Comparison of ENCODE assay signal across 23 mouse cellular contexts in genomic region chr4:140396548-140396947, GRCm38 (mm10).
A peak's percentile ranks its signal among the peaks of the same experiment; 100 is the strongest.
DNase-seq lines count a peak whose midpoint lies in the region; ATAC-seq lines count a peak whose summit lies in the region.
"Had no signal": no experiment of that assay in that cellular context is flagged by ENCODE, and none has a peak within 500 bp of the region (broad histone marks: within the 10 kb centered on the region; RNA-seq: fewer than 3 reads in every experiment).

No protein-coding gene starts in this region.

- H3K36me3 ChIP-seq in neural tube, embryonic 13.5 days = no peaks in the 10 kb centered on the region
- H3K36me3 ChIP-seq: embryonic facial prominence, embryonic 15.5 days; forebrain, embryonic 10.5 days; heart, embryonic 10.5 days; hindbrain, embryonic 13.5 days had no signal

- H3K27ac ChIP-seq in neural tube, embryonic 13.5 days (replicated peaks) = no peak overlapping the region
- H3K27ac ChIP-seq: embryonic facial prominence, embryonic 15.5 days; forebrain, embryonic 10.5 days; heart, embryonic 10.5 days; hindbrain, embryonic 13.5 days had no signal

- no peak overlapping the region for H3K4me2 ChIP-seq in neural tube, embryonic 13.5 days
- H3K4me2 ChIP-seq: embryonic facial prominence, embryonic 15.5 days; hindbrain, embryonic 13.5 days had no signal

- peaks cover 3% of the 10 kb centered on the region; the same call in 1 of the 2 replicates for H3K27me3 ChIP-seq in neural tube, embryonic 13.5 days
- H3K27me3 ChIP-seq: embryonic facial prominence, embryonic 15.5 days had no signal

- no peak overlapping the region for H3K4me3 ChIP-seq in neural tube, embryonic 13.5 days
- H3K4me3 ChIP-seq: embryonic facial prominence, embryonic 15.5 days; erythroblast, embryonic 14.5 days; forebrain, embryonic 10.5 days; heart, embryonic 10.5 days; hindbrain, embryonic 13.5 days had no signal

- whole genome bisulfite sequencing in neural tube, embryonic 13.5 days = 55% methylated on average over 8 of the region's 8 CpGs

- no peaks in the 10 kb centered on the region for H3K9me3 ChIP-seq in neural tube, embryonic 13.5 days
- H3K9me3 ChIP-seq: embryonic facial prominence, embryonic 15.5 days; forebrain, embryonic 10.5 days; heart, embryonic 10.5 days; hindbrain, embryonic 13.5 days had no signal

- DNase-seq in cerebellum, postnatal 14 days = peak; percentile 47 to 68
- DNase-seq in cerebellum, postnatal 4 days (ENCODE audit: low spot score in 2 of 2) = no peak
- peak; percentile 45 for DNase-seq in left cerebral cortex, postnatal 4 days
- no peak for DNase-seq in left cerebral cortex, postnatal 36 days (ENCODE audit: low spot score in 2 of 2)
- DNase-seq in neural tube, embryonic 10.5 days (ENCODE audit: extremely low spot score, low spot score) = no peak
- DNase-seq: adrenal gland, postnatal 36 days; cerebellum, adult 11 months; cerebellum, adult 9-10 months; embryo, embryonic 11 days; gastrocnemius, postnatal 10 days; heart, adult 18-20 months; heart, postnatal 10 days; heart, postnatal 4 days had no signal

- no peak for ATAC-seq in neural tube, embryonic 13.5 days (ENCODE audit: low read depth)
- ATAC-seq in inflammation-experienced regulatory T-cells, adult 6 months = no peak
- ATAC-seq: activated CD4-positive, CD25-positive, alpha-beta regulatory T cell, adult 4 months; forebrain, embryonic 16.5 days; Patski had no signal

- H3K4me1 ChIP-seq in neural tube, embryonic 13.5 days (replicated peaks) = peaks cover 6% of the 10 kb centered on the region; the same call in 1 of the 2 replicates
- H3K4me1 ChIP-seq: embryonic facial prominence, embryonic 15.5 days had no signal

- 0 out of 2 replicates have a peak overlapping the region, but pooled peaks have one; percentile 2 for H3K9ac ChIP-seq in neural tube, embryonic 13.5 days
- H3K9ac ChIP-seq: embryonic facial prominence, embryonic 15.5 days; hindbrain, embryonic 13.5 days had no signal

- intact Hi-C loops in left cerebral cortex, postnatal 4 days (cut with DNase I) = no loop called here
- intact Hi-C loops in left cerebral cortex, postnatal 36 days (cut with DNase I) = no loop called here

Comparison
In these comparisons a context has a peak if more than half of its experiments do, and no peak if none do; other contexts are left out.
1. DNase-seq: peak in cerebellum, postnatal 14 days (2 of 2) and left cerebral cortex, postnatal 4 days (single experiment); none in cerebellum, postnatal 4 days (0 of 2), left cerebral cortex, postnatal 36 days (0 of 2) and neural tube, embryonic 10.5 days (single experiment).